Mouse (Mus musculus) T-helper 2 cell (primary cell): ENCODE measurements at regions not wholly inside any gene's neighbourhood (a gene's known extent, or its start where the extent isn't known, plus 50 kb on each side); places are given as distances from the start of the nearest gene placed in this dataset.

Source experiments
- in situ Hi-C: fragments of 300-600 bp; cut with MboI, MseI; formaldehyde crosslinking; loops from one replicate; pipeline ENCODE4 v1.15.1; 2025; ENCODE audit warnings: high pct_unique_total_duplicates

GRCm38 (mm10) chr7:59797212-59797611 is 207.6 kb downstream of the Snurf start:
- in situ Hi-C loops = loop anchor here (5.0 kb wide), 1 partner anchor 50 kb away; no protein-coding TSS in a partner anchor

GRCm38 (mm10) chr7:59769749-59770148 is 235.1 kb downstream of the Snurf start:
- in situ Hi-C loops = loop anchor here (5.0 to 25.0 kb wide), 3 partner anchors 42 to 168 kb away; no protein-coding TSS in a partner anchor

GRCm38 (mm10) chr7:59768641-59769040 is 236.2 kb downstream of the Snurf start:
- in situ Hi-C loops = loop anchor here (5.0 to 25.0 kb wide), 2 partner anchors 94 to 169 kb away; no protein-coding TSS in a partner anchor

GRCm38 (mm10) chr7:59767325-59767724 is 237.5 kb downstream of the Snurf start:
- in situ Hi-C loops = loop anchor here (5.0 to 25.0 kb wide), 2 partner anchors 95 to 170 kb away; no protein-coding TSS in a partner anchor
